Mouse (Mus musculus): ENCODE results near the gene Ipo9. TPM values are rescaled to one million over a fixed set of nuclear protein-coding genes. Genes with fewer than 3 reads are reported as not detected.

Ipo9 gene
- polyA plus RNA-seq, 1 experiment, result 166 TPM

DNA sequence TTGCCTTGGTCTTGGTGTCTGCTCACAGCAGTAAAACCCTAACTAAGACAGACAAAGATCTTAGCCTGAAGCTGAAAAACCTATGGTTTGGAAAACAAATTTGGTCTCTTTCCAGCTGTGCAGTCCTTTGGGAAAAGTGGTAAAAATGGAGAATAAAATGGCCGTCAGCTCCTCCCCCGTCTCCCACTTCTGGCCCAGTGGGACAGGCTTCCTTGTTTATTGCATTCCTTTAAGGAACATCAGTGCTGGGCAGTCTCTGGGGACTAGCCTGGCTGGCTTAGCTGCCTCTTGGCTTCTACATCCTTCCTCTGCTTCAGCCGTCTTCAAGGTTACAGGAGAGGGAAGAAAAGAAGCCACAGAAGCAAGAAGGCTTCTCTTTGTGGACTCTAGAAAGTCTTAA is 78.3 kb downstream of the Ipo9 start:
- DNase-seq, result no peak
- no peaks in the 10 kb centered on the region for H3K36me3 ChIP-seq (ENCODE audit: control insufficient read depth, insufficient read depth, low read length)
- 89% methylated on average over 3 of the region's 3 CpGs for WGBS
- no peak for TF ChIP-seq POLR2A (IDR thresholded peaks at IDR 0.05; ENCODE audit: control insufficient read depth, extremely low read depth, insufficient read depth, low read length, poor library complexity)
- TF ChIP-seq CTCF (IDR thresholded peaks at IDR 0.05; ENCODE audit: borderline replicate concordance, control insufficient read depth, extremely low read depth, insufficient read depth, low read length, poor library complexity), result no peak
- H3K4me1 ChIP-seq (replicated peaks; ENCODE audit: control insufficient read depth, insufficient read depth, low read length), result no peaks in the 10 kb centered on the region
- no peaks in the 10 kb centered on the region for H3K27me3 ChIP-seq (ENCODE audit: control insufficient read depth, insufficient read depth, low read length)
- no peak overlapping the region for H3K4me3 ChIP-seq (ENCODE audit: control insufficient read depth, insufficient read depth, low read length)
- no peak overlapping the region for H3K27ac ChIP-seq (ENCODE audit: control insufficient read depth, insufficient read depth, low read length)

DNA sequence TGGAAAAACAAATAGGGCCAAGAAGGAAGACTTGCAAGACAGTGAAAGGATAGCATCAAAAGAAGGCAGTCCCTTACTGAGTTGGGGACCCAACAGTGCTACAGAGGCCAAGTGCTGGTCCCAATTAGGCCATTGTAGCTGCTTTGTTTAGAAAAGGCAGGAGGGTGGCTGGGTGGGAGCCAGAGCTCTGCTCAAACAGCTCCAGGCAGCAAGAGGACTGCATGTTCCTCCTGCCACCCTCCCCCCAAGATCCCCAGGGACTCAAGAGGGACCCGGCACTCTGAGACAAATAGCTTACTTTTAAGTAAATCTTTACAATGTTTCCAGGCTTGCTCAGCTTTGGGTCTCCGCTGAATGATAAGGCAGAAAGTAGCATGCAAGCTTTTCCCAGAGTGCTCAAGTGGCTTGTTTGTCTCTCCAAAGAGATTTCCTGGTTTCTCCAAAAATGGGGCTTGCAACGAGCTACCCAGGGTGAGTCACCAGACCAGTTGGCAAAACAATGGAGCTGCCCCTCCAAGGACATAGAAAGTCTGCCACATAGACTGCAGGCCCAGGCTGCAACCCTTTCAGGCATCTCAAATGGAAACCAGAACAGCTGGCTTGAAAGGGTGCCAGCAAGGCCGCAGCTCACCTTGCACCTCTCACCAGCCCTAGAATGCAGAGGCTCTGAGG is 82.7 kb downstream of the Ipo9 start:
- no peaks in the 10 kb centered on the region for H3K36me3 ChIP-seq (ENCODE audit: control insufficient read depth, insufficient read depth, low read length)
- WGBS, result 94% methylated on average over 4 of the region's 4 CpGs
- H3K4me3 ChIP-seq (ENCODE audit: control insufficient read depth, insufficient read depth, low read length), result no peak overlapping the region
- no peak for DNase-seq
- no peaks in the 10 kb centered on the region for H3K27me3 ChIP-seq (ENCODE audit: control insufficient read depth, insufficient read depth, low read length)
- TF ChIP-seq POLR2A (IDR thresholded peaks at IDR 0.05; ENCODE audit: control insufficient read depth, extremely low read depth, insufficient read depth, low read length, poor library complexity), result no peak
- no peak for TF ChIP-seq CTCF (IDR thresholded peaks at IDR 0.05; ENCODE audit: borderline replicate concordance, control insufficient read depth, extremely low read depth, insufficient read depth, low read length, poor library complexity)
- no peak overlapping the region for H3K27ac ChIP-seq (ENCODE audit: control insufficient read depth, insufficient read depth, low read length)
- no peaks in the 10 kb centered on the region for H3K4me1 ChIP-seq (replicated peaks; ENCODE audit: control insufficient read depth, insufficient read depth, low read length)

GRCm38 (mm10) chr1:135346891-135347290 is 83.4 kb downstream of the Ipo9 start:
- H3K27me3 ChIP-seq (ENCODE audit: control insufficient read depth, insufficient read depth, low read length), result no peaks in the 10 kb centered on the region

DNA sequence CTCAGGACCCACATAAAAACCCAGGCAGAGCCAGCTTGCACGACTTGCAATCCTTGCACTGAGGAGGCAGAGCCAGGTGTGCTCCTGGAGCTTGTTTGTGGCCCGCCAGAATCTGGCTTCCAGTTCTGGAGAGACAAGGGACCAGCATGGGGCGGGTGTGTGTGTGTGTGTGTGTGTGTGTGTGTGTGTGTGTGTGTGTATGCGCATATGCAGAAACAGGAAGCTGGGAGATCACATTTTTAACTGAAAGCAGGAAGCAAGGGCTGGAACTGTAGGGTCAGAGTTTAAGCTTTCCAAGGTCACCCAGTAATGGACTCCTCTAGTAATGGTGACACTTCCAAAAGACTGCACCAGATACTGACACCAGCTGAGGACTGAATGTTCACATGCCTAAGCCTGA is 86.3 kb downstream of the Ipo9 start:
- TF ChIP-seq CTCF (IDR thresholded peaks at IDR 0.05; ENCODE audit: borderline replicate concordance, control insufficient read depth, extremely low read depth, insufficient read depth, low read length, poor library complexity), result no peak
- no peak for TF ChIP-seq POLR2A (IDR thresholded peaks at IDR 0.05; ENCODE audit: control insufficient read depth, extremely low read depth, insufficient read depth, low read length, poor library complexity)
- DNase-seq, result no peak
- Histone ChIP-seq H3K4me1 (replicated peaks; ENCODE audit: control insufficient read depth, insufficient read depth, low read length) (no peaks in the 10 kb centered on the region), H3K36me3 (ENCODE audit: control insufficient read depth, insufficient read depth, low read length) (no peaks in the 10 kb centered on the region), H3K27me3 (ENCODE audit: control insufficient read depth, insufficient read depth, low read length) (no peaks in the 10 kb centered on the region), H3K4me3 (ENCODE audit: control insufficient read depth, insufficient read depth, low read length) (no peak overlapping the region), H3K27ac (ENCODE audit: control insufficient read depth, insufficient read depth, low read length) (no peak overlapping the region)
- WGBS, result 42% methylated on average over 4 of the region's 4 CpGs

More at GRCm38 (mm10) chr1:135346891-135347290, 83.4 kb downstream of the Ipo9 start:
- Histone ChIP-seq H3K4me1 (replicated peaks; ENCODE audit: control insufficient read depth, insufficient read depth, low read length) (no peaks in the 10 kb centered on the region), H3K27ac (ENCODE audit: control insufficient read depth, insufficient read depth, low read length) (no peak overlapping the region), H3K4me3 (ENCODE audit: control insufficient read depth, insufficient read depth, low read length) (no peak overlapping the region), H3K36me3 (ENCODE audit: control insufficient read depth, insufficient read depth, low read length) (no peaks in the 10 kb centered on the region)
- DNase-seq, result no peak
- 89% methylated on average over 3 of the region's 3 CpGs for WGBS
- no peak for TF ChIP-seq POLR2A (IDR thresholded peaks at IDR 0.05; ENCODE audit: control insufficient read depth, extremely low read depth, insufficient read depth, low read length, poor library complexity)
- no peak for TF ChIP-seq CTCF (IDR thresholded peaks at IDR 0.05; ENCODE audit: borderline replicate concordance, control insufficient read depth, extremely low read depth, insufficient read depth, low read length, poor library complexity)

- Histone ChIP-seq H3K27ac (ENCODE audit: control insufficient read depth, insufficient read depth, low read length) (no peak overlapping the region), H3K4me3 (ENCODE audit: control insufficient read depth, insufficient read depth, low read length) (no peak overlapping the region), H3K27me3 (ENCODE audit: control insufficient read depth, insufficient read depth, low read length) (no peaks in the 10 kb centered on the region), H3K4me1 (replicated peaks; ENCODE audit: control insufficient read depth, insufficient read depth, low read length) (no peaks in the 10 kb centered on the region), H3K36me3 (ENCODE audit: control insufficient read depth, insufficient read depth, low read length) (no peaks in the 10 kb centered on the region)
- no peak for DNase-seq
- TF ChIP-seq CTCF (IDR thresholded peaks at IDR 0.05; ENCODE audit: borderline replicate concordance, control insufficient read depth, extremely low read depth, insufficient read depth, low read length, poor library complexity) (no peak), POLR2A (IDR thresholded peaks at IDR 0.05; ENCODE audit: control insufficient read depth, extremely low read depth, insufficient read depth, low read length, poor library complexity) (no peak)
- WGBS, result 94% methylated on average over 8 of the region's 8 CpGs
Measured at GRCm38 (mm10) chr1:135341947-135342346, 88.4 kb downstream of the Ipo9 start.

Other genes starting within 250 kb of the Ipo9 start
- gene Elf3, start 171.9 kb downstream of the Ipo9 start, polyA plus RNA-seq (2012; rRNA removed), result 4.2 and 4.6 TPM in 2 replicates
- 32.0 and 37.2 TPM in 2 replicates for gene Rnpep, start 146.4 kb downstream of the Ipo9 start, polyA plus RNA-seq (2012; rRNA removed)
- 44.8 and 50.3 TPM in 2 replicates for gene Timm17a, start 116.7 kb downstream of the Ipo9 start, polyA plus RNA-seq (2012; rRNA removed)
- 2.4 and 3.4 TPM in 2 replicates for gene Lmod1, start 105.7 kb downstream of the Ipo9 start, polyA plus RNA-seq (2012; rRNA removed)
- 18.0 and 26.4 TPM in 2 replicates for gene Shisa4, start 55.3 kb downstream of the Ipo9 start, polyA plus RNA-seq (2012; rRNA removed)
- gene Nav1, start 176.8 kb upstream of the Ipo9 start, polyA plus RNA-seq (2012; rRNA removed), result 8.0 and 8.7 TPM in 2 replicates

Measured in thymus, adult 2 months (tissue).